Mouse (Mus musculus) lung, embryonic 14.5 days (tissue): ENCODE measurements around the gene Ddah2. TPM values are rescaled to one million over a fixed set of nuclear protein-coding genes. Genes with fewer than 3 reads are reported as not detected.
A peak's percentile ranks its signal among the peaks of the same experiment; 100 is the strongest.

Source experiments
- ATAC-seq: fragments of 200-750 bp; cut with Nextera tagmentation; 2 replicates; pipeline ENCODE4 v1.8.0; 2017; ENCODE audit warnings: mild to moderate bottlenecking, moderate TSS enrichment, moderate library complexity; ENCODE audit not compliant: insufficient read depth
- DNase-seq: peaks from one replicate; pipeline ENCODE4 v3.0.0-alpha.2; 2015
- H3K27ac ChIP-seq: fragments of 300-500 bp; sonication (generic); 2 replicates; pipeline ENCODE4 v1.5.1; 2014; ENCODE audit warnings: low read depth, mild to moderate bottlenecking, moderate library complexity
- H3K27me3 ChIP-seq: fragments of 300-500 bp; sonication (generic); 2 replicates; pipeline ENCODE4 v1.6.1; 2014; ENCODE audit warnings: low read length, control low read depth; ENCODE audit not compliant: insufficient read depth
- H3K36me3 ChIP-seq: fragments of 300-500 bp; sonication (generic); 2 replicates; pipeline ENCODE4 v1.6.1; 2014; ENCODE audit warnings: control low read depth; ENCODE audit not compliant: insufficient read depth
- H3K4me1 ChIP-seq: fragments of 300-500 bp; sonication (generic); 2 replicates; pipeline ENCODE4 v1.6.1; 2014; ENCODE audit warnings: antibody characterized with exemption, control low read depth; ENCODE audit not compliant: insufficient read depth
- H3K4me2 ChIP-seq: fragments of 300-500 bp; sonication (generic); 2 replicates; pipeline ENCODE4 v1.6.1; 2014; ENCODE audit warnings: mild to moderate bottlenecking
- H3K4me3 ChIP-seq: fragments of 300-500 bp; sonication (generic); 2 replicates; pipeline ENCODE4 v1.5.1; 2014; ENCODE audit warnings: low read depth, low read length
- H3K9ac ChIP-seq: fragments of 300-500 bp; sonication (generic); 2 replicates; pipeline ENCODE4 v1.6.1; 2014
- H3K9me3 ChIP-seq: fragments of 300-500 bp; sonication (generic); 2 replicates; pipeline ENCODE4 v1.6.1; 2016; ENCODE audit warnings: low read depth, low read length, control low read depth
- CTCF ChIP-seq: IDR thresholded peaks from 2 replicates; pipeline ENCODE4 v1.5.1; 2016; ENCODE audit warnings: antibody characterized with exemption, low read depth
- WGBS: fragments of 180-500 bp; shearing (Covaris S2); extraction: QIAGEN DNeasy Blood & Tissue Kit; methylation state at CpG from one replicate; pipeline ENCODE4 v1.1.7; 2014; 5-methylcytosine and 5-hydroxymethylcytosine counted together
- polyA plus RNA-seq: library from polyadenylated mRNA; unstranded; fragments of >200 nt; fragmentation: Nextera tagmentation; extraction: Ambion mirVana; gene quantifications from 2 replicates; pipeline ENCODE4 v1.2.1, GENCODE M21; 2014

Ddah2 gene
- polyA plus RNA-seq, 1 experiment from 2014 or later: 338 TPM

GRCm38 (mm10) chr17:35022541-35023060 is 36.2 kb upstream of the Ddah2 start:
- Histone ChIP-seq H3K4me1 (peaks cover 4% of the 10 kb centered on the region; the same call in 1 of the 2 replicates), H3K9me3 (no peaks in the 10 kb centered on the region), H3K27me3 (no peaks in the 10 kb centered on the region), H3K9ac (no peak overlapping the region), H3K36me3 (0 out of 2 replicates have a peak, but pooled peaks cover 2% of the 10 kb centered on the region), H3K4me3 (no peak overlapping the region), H3K4me2 (no peak overlapping the region), H3K27ac (no peak overlapping the region)
- no peak for ATAC-seq
- 90% methylated on average over 8 of the region's 8 CpGs for WGBS
- DNase-seq: no peak
- TF ChIP-seq CTCF: no peak

GRCm38 (mm10) chr17:35023221-35023620 is 35.6 kb upstream of the Ddah2 start:
- Histone ChIP-seq H3K4me1 (peaks cover 4% of the 10 kb centered on the region; the same call in 1 of the 2 replicates), H3K27me3 (no peaks in the 10 kb centered on the region), H3K27ac (no peak overlapping the region), H3K36me3 (no peaks in the 10 kb centered on the region), H3K9ac (no peak overlapping the region), H3K4me2 (no peak overlapping the region), H3K9me3 (no peaks in the 10 kb centered on the region), H3K4me3 (no peak overlapping the region)
- DNase-seq (no peak), ATAC-seq (no peak)
- TF ChIP-seq CTCF: no peak
- 73% methylated on average over 5 of the region's 5 CpGs for WGBS

GRCm38 (mm10) chr17:35023756-35024155 is 35.1 kb upstream of the Ddah2 start:
- H3K27ac ChIP-seq: no peak overlapping the region
- DNase-seq (no peak), ATAC-seq (no peak)
- H3K9me3 ChIP-seq: no peaks in the 10 kb centered on the region
- H3K27me3 ChIP-seq: no peaks in the 10 kb centered on the region
- TF ChIP-seq CTCF: no peak
- no peak overlapping the region for H3K9ac ChIP-seq
- 68% methylated on average over 4 of the region's 4 CpGs for WGBS
- H3K36me3 ChIP-seq: no peaks in the 10 kb centered on the region
- peaks cover 4% of the 10 kb centered on the region; the same call in 1 of the 2 replicates for H3K4me1 ChIP-seq
- H3K4me2 ChIP-seq: no peak overlapping the region
- H3K4me3 ChIP-seq: no peak overlapping the region

- Histone ChIP-seq H3K9ac (no peak overlapping the region), H3K4me3 (no peak overlapping the region), H3K27me3 (no peaks in the 10 kb centered on the region), H3K9me3 (no peaks in the 10 kb centered on the region), H3K4me2 (no peak overlapping the region), H3K36me3 (no peaks in the 10 kb centered on the region), H3K27ac (no peak overlapping the region), H3K4me1 (peaks cover 4% of the 10 kb centered on the region; the same call in 1 of the 2 replicates)
- TF ChIP-seq CTCF: no peak
- WGBS: 46% methylated on average over 13 of the region's 13 CpGs
- DNase-seq (no peak), ATAC-seq (no peak)
Observed at GRCm38 (mm10) chr17:35024261-35024660, 34.6 kb upstream of the Ddah2 start.

- H3K36me3 ChIP-seq: no peaks in the 10 kb centered on the region
- 60% methylated on average over 7 of the region's 10 CpGs for WGBS
- DNase-seq (no peak), ATAC-seq (no peak)
- H3K9ac ChIP-seq: no peak overlapping the region
- H3K4me2 ChIP-seq: no peak overlapping the region
- peaks cover 4% of the 10 kb centered on the region; the same call in 1 of the 2 replicates for H3K4me1 ChIP-seq
- no peaks in the 10 kb centered on the region for H3K9me3 ChIP-seq
- no peak for TF ChIP-seq CTCF
- H3K27ac ChIP-seq: no peak overlapping the region
- H3K27me3 ChIP-seq: no peaks in the 10 kb centered on the region
- no peak overlapping the region for H3K4me3 ChIP-seq
Observed at GRCm38 (mm10) chr17:35024691-35025488, 33.9 kb upstream of the Ddah2 start.

- no peak for TF ChIP-seq CTCF
- Histone ChIP-seq H3K4me1 (peaks cover 4% of the 10 kb centered on the region; the same call in 1 of the 2 replicates), H3K4me3 (no peak overlapping the region), H3K9ac (no peak overlapping the region), H3K36me3 (no peaks in the 10 kb centered on the region), H3K4me2 (no peak overlapping the region; the same call in 1 of the 2 replicates), H3K9me3 (no peaks in the 10 kb centered on the region), H3K27ac (0 out of 2 replicates have a peak overlapping the region, but pooled peaks have one; percentile 2), H3K27me3 (no peaks in the 10 kb centered on the region)
- 77% methylated on average over 5 of the region's 5 CpGs for WGBS
- no peak for ATAC-seq
- DNase-seq: no peak
Observed at GRCm38 (mm10) chr17:35026206-35026605, 32.6 kb upstream of the Ddah2 start.
